Comparison of ENCODE assay signal across 8 mouse cellular contexts in genomic region chr10:77902211-77902893, GRCm38 (mm10). TPM values are rescaled to one million over a fixed set of nuclear protein-coding genes. Genes with fewer than 3 reads are reported as not detected.
DNase-seq lines count a peak whose midpoint lies in the region; ATAC-seq lines count a peak whose summit lies in the region.

Lrrc3 (minus strand) TSS chr10:77902536.

- H3K27ac ChIP-seq in intestine, embryonic 15.5 days = 0 out of 2 replicates have a peak within 1 kb of the TSS, but pooled peaks have one; percentile 32
- H3K27ac ChIP-seq in limb, embryonic 10.5 days = peak within 1 kb of the TSS; percentile 74

- no peaks in the 10 kb centered on the region for H3K36me3 ChIP-seq in intestine, embryonic 15.5 days
- no peaks in the 10 kb centered on the region for H3K36me3 ChIP-seq in limb, embryonic 10.5 days

- H3K9me3 ChIP-seq in intestine, embryonic 15.5 days = no peaks in the 10 kb centered on the region
- no peaks in the 10 kb centered on the region for H3K9me3 ChIP-seq in limb, embryonic 10.5 days (replicated peaks)

- WGBS in intestine, embryonic 15.5 days = 1% methylated on average over 46 of the region's 46 CpGs
- WGBS in limb, embryonic 10.5 days = 1% methylated on average over 45 of the region's 46 CpGs

- H3K4me3 ChIP-seq in intestine, embryonic 15.5 days (replicated peaks) = peak within 1 kb of the TSS; percentile 69
- H3K4me3 ChIP-seq in limb, embryonic 10.5 days = peak within 1 kb of the TSS; percentile 66

- DNase-seq in adrenal gland, adult 18-20 months (ENCODE audit: low spot score in 2 of 2) = peak; percentile 50
- DNase-seq in cerebellum, adult 9-11 months = peak; percentile 56
- peak; percentile 36 to 47 for DNase-seq in frontal cortex, adult 2 months (ENCODE audit: extremely low spot score in 1 of 2, low spot score in 1 of 2)
- peak; percentile 86 for DNase-seq in limb, embryonic 10.5 days (ENCODE audit: low spot score)
- DNase-seq in mesoderm, embryonic 11.5 days (ENCODE audit: low read depth, low spot score) = peak; percentile 58
- peak; percentile 71 for DNase-seq in right cerebral cortex, postnatal 4 days

- H3K4me1 ChIP-seq in intestine, embryonic 15.5 days (replicated peaks) = peaks cover 6% of the 10 kb centered on the region; the same call in 1 of the 2 replicates
- peaks cover 23% of the 10 kb centered on the region for H3K4me1 ChIP-seq in limb, embryonic 10.5 days

- peak within 1 kb of the TSS; percentile 92 for H3K4me2 ChIP-seq in intestine, embryonic 15.5 days (replicated peaks)

- peak; percentile 89 for ATAC-seq in intestine, embryonic 15.5 days
- ATAC-seq in monocyte, adult 5-6 weeks (replicated peaks; ENCODE audit: insufficient number of reproducible peaks, low FRiP score, low TSS enrichment, poor library complexity, severe bottlenecking) = no peak

- peak within 1 kb of the TSS; percentile 72 for H3K9ac ChIP-seq in intestine, embryonic 15.5 days

- H3K27me3 ChIP-seq in intestine, embryonic 15.5 days (replicated peaks) = no peaks in the 10 kb centered on the region
- H3K27me3 ChIP-seq in limb, embryonic 10.5 days (ENCODE audit: low read depth, poor library complexity, severe bottlenecking) = peaks cover 27% of the 10 kb centered on the region

RNA-seq across cellular contexts. Expression of gene Lrrc3, which starts in this region (rescaled TPM):
- 1 to 10 TPM; 3.9 to 6.8 TPM for total RNA-seq in adrenal gland, adult 18-20 months (2021)
- polyA plus RNA-seq in frontal cortex, adult 2 months (2012; rRNA removed) = 5.6 and 6.3 TPM in 2 replicates
- 3.9 TPM in 2 replicates for polyA plus RNA-seq in intestine, embryonic 15.5 days (2015; fragmentation: Nextera tagmentation; extraction: Ambion mirVana)
- polyA plus RNA-seq in limb, embryonic 10.5 days (2016; fragmentation: Nextera tagmentation; extraction: Ambion mirVana) = 1.5 and 1.7 TPM in 2 replicates
- not detected in 3 replicates for total RNA-seq in monocyte, adult 5-6 weeks (2017)
